Mouse (Mus musculus): ENCODE measurements around the gene Serpinb12. TPM values are rescaled to one million over a fixed set of nuclear protein-coding genes. Genes with fewer than 3 reads are reported as not detected.
A peak's percentile ranks its signal among the peaks of the same experiment; 100 is the strongest.
"Not testable (repeated sequence)": the region's sequence is repeated elsewhere in the genome, so short reads cannot be mapped to it uniquely, and the experiment has no call there.

The Serpinb12 gene
- total RNA-seq (2021) = not detected

GRCm38 (mm10) chr1:106934265-106934664, at the start of gene Serpinb12:
Gene Serpinb12 (plus strand): TSS chr1:106934449.
- intact Hi-C loops (cut with DNase I) = no loop called here
- no peak for DNase-seq

- DNase-seq; intact Hi-C loops (cut with DNase I): not testable (repeated sequence)
These were observed 39.1 kb upstream of the Serpinb12 start for GRCm38 (mm10) chr1:106895142-106895541.

GRCm38 (mm10) chr1:106901406-106901805, 32.8 kb upstream of the Serpinb12 start:
- DNase-seq = peak in 1 of 2 experiments; percentile 2
- intact Hi-C loops (cut with DNase I) = loop anchor here (10.0 kb wide), 1 partner anchor 583 kb away; no protein-coding TSS in a partner anchor

- intact Hi-C loops (cut with DNase I) = no loop called here
- DNase-seq = no peak
These were observed 2.3 kb upstream of the Serpinb12 start for GRCm38 (mm10) chr1:106931954-106932353.

GRCm38 (mm10) chr1:106933658-106934057, 591 bp upstream of the Serpinb12 start:
- intact Hi-C loops (cut with DNase I) = no loop called here
- DNase-seq = no peak

- intact Hi-C loops (cut with DNase I) = no loop called here
- no peak for DNase-seq
These were observed 13.0 kb downstream of the Serpinb12 start for GRCm38 (mm10) chr1:106947217-106947616.

- no peak for DNase-seq
- intact Hi-C loops (cut with DNase I) = no loop called here
These were observed 25.7 kb downstream of the Serpinb12 start for GRCm38 (mm10) chr1:106959981-106960380.

- peak in 1 of 2 experiments; percentile 21 for DNase-seq
- intact Hi-C loops (cut with DNase I) = no loop called here
These were observed 26.8 kb downstream of the Serpinb12 start for GRCm38 (mm10) chr1:106961023-106961422.

GRCm38 (mm10) chr1:106980684-106981083, 46.4 kb downstream of the Serpinb12 start, which contains the start of gene Serpinb13:
Gene Serpinb13 (plus strand): TSS chr1:106980984.
- intact Hi-C loops (cut with DNase I) = no loop called here
- DNase-seq = no peak

- intact Hi-C loops (cut with DNase I) = no loop called here
- no peak for DNase-seq
These were observed 48.8 kb downstream of the Serpinb12 start for GRCm38 (mm10) chr1:106983092-106983491.

- no peak for DNase-seq
- intact Hi-C loops (cut with DNase I) = no loop called here
These were observed 49.6 kb downstream of the Serpinb12 start for GRCm38 (mm10) chr1:106983865-106984264.

- intact Hi-C loops (cut with DNase I) = no loop called here
- DNase-seq = peak in 1 of 2 experiments; percentile 8
These were observed 66.2 kb downstream of the Serpinb12 start for GRCm38 (mm10) chr1:107000424-107000823.

- no peak for DNase-seq
These were observed 67.5 kb downstream of the Serpinb12 start for GRCm38 (mm10) chr1:107001754-107002153.

GRCm38 (mm10) chr1:107006316-107006715, 72.1 kb downstream of the Serpinb12 start:
- intact Hi-C loops (cut with DNase I) = no loop called here
- DNase-seq = no peak

More at GRCm38 (mm10) chr1:107001754-107002153, 67.5 kb downstream of the Serpinb12 start:
- intact Hi-C loops (cut with DNase I) = no loop called here

Other genes starting within 250 kb of the Serpinb12 start
- 1 to 10 TPM; 3.7 to 5.1 TPM for gene Bcl2, start 220.2 kb upstream of the Serpinb12 start, total RNA-seq (2021)
- gene Kdsr, start 174.7 kb upstream of the Serpinb12 start, total RNA-seq (2021) = 1 to 10 TPM; 8.4 to 8.6 TPM
- 10 to 100 TPM; 31.3 to 33.8 TPM for gene Vps4b, start 137.7 kb upstream of the Serpinb12 start, total RNA-seq (2021)
- not detected for gene Serpinb5, start 73.3 kb upstream of the Serpinb12 start, total RNA-seq (2021)
- not detected for gene Serpinb13, start 46.5 kb downstream of the Serpinb12 start, total RNA-seq (2021)
- gene Serpinb3a, start 117.9 kb downstream of the Serpinb12 start, total RNA-seq (2021) = not detected
- gene Serpinb3d, start 149.1 kb downstream of the Serpinb12 start, total RNA-seq (2021) = not detected

Measured in heart, postnatal 36 days (tissue).